Mouse (Mus musculus) limb, embryonic 14.5 days (tissue): ENCODE results near the gene Nphp1. TPM values are rescaled to one million over a fixed set of nuclear protein-coding genes. Genes with fewer than 3 reads are reported as not detected.

Experiments
- ATAC-seq: fragments of 200-750 bp; cut with Nextera tagmentation; 2 replicates; pipeline ENCODE4 v1.8.0; 2017; ENCODE audit warnings: low read depth, moderate number of reproducible peaks, moderate TSS enrichment; ENCODE audit not compliant: low FRiP score
- DNase-seq: peaks from one replicate; pipeline ENCODE4 v3.0.0-alpha.2; 2015; ENCODE audit warnings: low spot score
- H3K27ac ChIP-seq: fragments of 300-500 bp; sonication (generic); replicated peaks from 2 replicates; pipeline ENCODE4 v1.5.1; 2014; ENCODE audit warnings: low read depth, mild to moderate bottlenecking, low read length, moderate library complexity, mixed read lengths
- H3K27me3 ChIP-seq: fragments of 300-500 bp; sonication (generic); 2 replicates; pipeline ENCODE4 v1.6.1; 2014; ENCODE audit warnings: low read length, mixed read lengths; ENCODE audit not compliant: control insufficient read depth, insufficient read depth
- H3K36me3 ChIP-seq: fragments of 300-500 bp; sonication (generic); 2 replicates; pipeline ENCODE4 v1.6.1; 2014; ENCODE audit warnings: mild to moderate bottlenecking, low read length, moderate library complexity, mixed read lengths; ENCODE audit not compliant: control insufficient read depth, insufficient read depth
- H3K4me1 ChIP-seq: fragments of 300-500 bp; sonication (generic); 2 replicates; pipeline ENCODE4 v1.6.1; 2014; ENCODE audit warnings: antibody characterized with exemption, low read length, mixed read lengths; ENCODE audit not compliant: control insufficient read depth, insufficient read depth
- H3K4me2 ChIP-seq: fragments of 300-500 bp; sonication (generic); replicated peaks from 2 replicates; pipeline ENCODE4 v1.6.1; 2014; ENCODE audit warnings: low read depth, mild to moderate bottlenecking, low read length, moderate library complexity; ENCODE audit not compliant: severe bottlenecking
- H3K4me3 ChIP-seq: fragments of 300-500 bp; sonication (generic); replicated peaks from 2 replicates; pipeline ENCODE4 v1.5.1; 2014; ENCODE audit warnings: low read length
- H3K9ac ChIP-seq: fragments of 300-500 bp; sonication (generic); 2 replicates; pipeline ENCODE4 v1.6.1; 2014; ENCODE audit warnings: mild to moderate bottlenecking, low read depth, low read length, moderate library complexity; ENCODE audit not compliant: severe bottlenecking
- H3K9me3 ChIP-seq: fragments of 300-500 bp; sonication (generic); 2 replicates; pipeline ENCODE4 v1.6.1; 2016; ENCODE audit warnings: low read length; ENCODE audit not compliant: control insufficient read depth
- POLR2A ChIP-seq: fragments of 200-500 bp; IDR thresholded peaks from 2 replicates; pipeline ENCODE4 v1.8.0; 2012; ENCODE audit warnings: inconsistent platforms, mild to moderate bottlenecking, moderate library complexity, borderline replicate concordance; ENCODE audit not compliant: insufficient read depth, insufficient read length; ENCODE audit errors: extremely low read depth
- WGBS: fragments of 180-500 bp; shearing (Covaris S2); extraction: QIAGEN DNeasy Blood & Tissue Kit; methylation state at CpG from one replicate; pipeline ENCODE4 v1.1.7; 2014; 5-methylcytosine and 5-hydroxymethylcytosine counted together
- polyA plus RNA-seq, 2 experiments: library from polyadenylated mRNA; depleted of rRNA in 1 of 2; stranded (reverse) in 1 of 2; unstranded in 1 of 2; fragments of >200 nt; fragmentation: Nextera tagmentation in 1 of 2; extraction: Ambion mirVana in 1 of 2; gene quantifications; 2 replicates each; pipeline versions ENCODE4 v1.2.1 to v1.2.3; 2012 to 2014

The Nphp1 gene
- polyA plus RNA-seq, 2 experiments: 23.4 to 27.8 TPM

DNA sequence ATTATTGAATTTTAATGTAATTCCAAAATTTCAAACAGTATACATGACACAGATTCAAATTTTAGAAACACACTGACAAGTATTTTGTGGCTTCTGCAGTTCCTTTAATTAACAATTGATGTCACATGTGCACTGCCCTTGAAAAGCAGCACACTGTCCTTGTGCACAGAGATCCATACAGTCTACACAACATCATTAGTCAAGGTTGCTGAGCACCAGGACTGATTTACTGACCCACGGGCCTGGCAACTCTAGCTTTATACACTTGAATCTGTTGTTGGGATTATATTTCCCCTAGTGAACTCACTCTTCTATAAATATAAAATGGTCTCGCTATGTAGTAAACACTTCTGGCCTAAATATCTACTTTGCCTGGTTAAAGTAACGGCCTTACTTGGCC is 13.7 kb downstream of the Nphp1 start:
- no peak overlapping the region for H3K27ac ChIP-seq
- no peak for TF ChIP-seq POLR2A
- no peaks in the 10 kb centered on the region for H3K27me3 ChIP-seq
- peaks cover 39% of the 10 kb centered on the region for H3K36me3 ChIP-seq
- H3K9me3 ChIP-seq: no peaks in the 10 kb centered on the region
- DNase-seq: no peak
- H3K4me3 ChIP-seq: no peak overlapping the region
- WGBS: 82% methylated on average over 3 of the region's 3 CpGs
- no peak overlapping the region for H3K9ac ChIP-seq
- no peak for ATAC-seq
- H3K4me2 ChIP-seq: no peak overlapping the region
- H3K4me1 ChIP-seq: no peaks in the 10 kb centered on the region

DNA sequence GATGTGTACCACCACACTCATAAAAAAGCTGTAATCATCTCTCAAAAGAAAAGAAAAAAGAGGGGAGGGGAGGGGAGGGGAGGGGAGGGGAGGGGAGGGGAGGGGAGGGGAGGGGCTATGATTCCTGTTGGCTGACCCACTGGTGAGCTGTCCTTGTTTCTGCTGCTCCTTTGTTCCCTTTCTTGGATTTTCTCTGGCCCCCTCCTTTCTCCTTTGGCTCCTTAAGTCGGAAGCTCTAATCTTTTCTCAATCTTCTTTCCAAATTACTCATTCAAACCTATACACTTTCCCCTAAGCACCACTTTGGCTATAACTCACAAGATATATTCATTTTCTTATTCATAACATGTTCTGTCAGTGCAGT is 14.1 kb downstream of the Nphp1 start:
- Histone ChIP-seq H3K27ac (no peak overlapping the region), H3K4me2 (no peak overlapping the region), H3K36me3 (peaks cover 44% of the 10 kb centered on the region), H3K9me3 (no peaks in the 10 kb centered on the region), H3K27me3 (no peaks in the 10 kb centered on the region), H3K9ac (no peak overlapping the region), H3K4me1 (no peaks in the 10 kb centered on the region), H3K4me3 (no peak overlapping the region)
- DNase-seq (no peak), ATAC-seq (no peak)
- WGBS: 89% methylated on average over 1 of the region's 1 CpGs
- TF ChIP-seq POLR2A: no peak

DNA sequence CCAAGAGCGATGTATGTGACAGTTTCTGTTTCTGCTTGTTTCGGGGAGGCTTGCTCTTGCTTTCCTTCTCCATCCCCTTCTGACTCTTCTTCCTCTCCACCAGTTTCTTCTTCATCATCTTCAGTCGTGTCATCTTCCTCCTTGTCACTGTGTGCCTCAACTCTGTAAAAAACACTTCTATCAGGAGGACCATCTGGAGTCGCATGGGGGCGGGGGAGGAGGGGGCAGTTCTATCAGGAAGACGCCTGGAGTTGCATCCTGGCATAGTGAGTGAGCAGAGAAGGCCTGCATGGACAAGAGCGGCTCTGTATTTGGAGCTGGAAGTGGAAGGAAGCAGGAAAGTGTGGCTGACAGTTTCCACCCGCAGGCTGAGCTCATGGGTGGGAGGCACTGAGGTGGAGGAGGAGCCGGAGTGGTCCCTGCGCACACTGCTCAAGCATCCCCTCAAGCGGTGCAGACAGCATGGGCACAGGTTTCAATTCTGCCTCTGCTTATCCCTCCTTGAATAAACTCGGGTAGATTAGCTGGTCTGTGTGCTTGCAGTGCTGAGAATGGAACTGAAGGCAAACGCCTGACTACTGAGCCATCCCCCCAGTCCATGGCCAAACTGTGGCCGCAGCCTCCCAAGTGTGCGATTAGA is 14.6 kb downstream of the Nphp1 start:
- Histone ChIP-seq H3K9me3 (no peaks in the 10 kb centered on the region), H3K9ac (no peak overlapping the region), H3K4me2 (no peak overlapping the region), H3K27me3 (no peaks in the 10 kb centered on the region), H3K36me3 (peaks cover 43% of the 10 kb centered on the region), H3K27ac (no peak overlapping the region), H3K4me3 (no peak overlapping the region), H3K4me1 (no peaks in the 10 kb centered on the region)
- DNase-seq (no peak), ATAC-seq (no peak)
- WGBS: 63% methylated on average over 15 of the region's 15 CpGs
- TF ChIP-seq POLR2A: no peak

DNA sequence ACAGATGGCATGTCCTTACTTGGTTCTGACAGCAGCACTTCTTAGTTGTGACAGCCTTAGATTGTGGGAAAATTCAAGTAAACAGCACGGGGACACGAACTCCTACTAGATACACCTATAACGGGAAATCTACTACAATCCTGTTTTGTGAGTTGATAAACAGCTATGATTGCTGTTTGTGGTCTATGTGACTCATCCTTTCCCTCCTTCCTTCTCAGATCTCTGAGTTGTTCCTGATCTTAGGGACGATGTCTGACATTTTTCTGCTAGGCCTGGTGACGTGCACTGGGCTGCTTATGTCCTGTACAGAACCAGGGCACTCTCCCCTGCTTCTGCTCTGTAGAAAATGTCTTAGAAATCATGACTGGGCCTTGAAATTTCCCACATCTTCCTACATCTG is 27.1 kb downstream of the Nphp1 start:
- Histone ChIP-seq H3K27ac (no peak overlapping the region), H3K4me2 (no peak overlapping the region), H3K9me3 (no peaks in the 10 kb centered on the region), H3K27me3 (no peaks in the 10 kb centered on the region), H3K4me1 (no peaks in the 10 kb centered on the region), H3K9ac (peak overlapping the region; percentile 12; the same call in 1 of the 2 replicates), H3K4me3 (no peak overlapping the region), H3K36me3 (peaks cover 38% of the 10 kb centered on the region)
- 85% methylated on average over 5 of the region's 5 CpGs for WGBS
- no peak for ATAC-seq
- DNase-seq: no peak
- TF ChIP-seq POLR2A: no peak

DNA sequence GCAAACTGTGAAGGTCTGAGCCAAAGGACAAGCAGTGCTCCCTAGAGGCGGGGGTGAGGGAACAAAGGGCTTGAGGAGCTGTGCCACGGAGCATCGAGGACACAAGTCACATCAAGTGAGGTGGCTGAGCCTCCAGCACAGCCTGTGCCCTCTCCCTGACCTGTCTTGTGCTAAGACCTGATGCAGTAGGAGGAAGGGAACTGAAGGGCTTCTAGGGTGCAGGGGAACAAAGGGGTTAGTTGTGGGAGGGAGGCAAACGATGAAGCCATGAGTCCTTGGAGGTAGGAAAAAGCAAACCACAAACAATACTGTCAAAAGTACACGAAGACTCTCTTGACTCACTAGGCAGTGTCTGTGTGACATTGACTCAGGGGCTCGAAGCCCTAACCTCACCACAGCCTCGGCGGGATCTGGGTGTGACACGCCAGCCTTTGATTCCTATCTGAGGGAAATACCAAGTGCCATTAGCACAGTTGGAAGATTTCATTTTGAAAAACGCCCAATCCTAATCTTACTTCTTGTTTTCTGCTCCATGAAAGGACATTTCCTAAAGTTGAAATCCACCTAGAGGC is 28.2 kb downstream of the Nphp1 start:
- ATAC-seq: no peak
- DNase-seq: no peak
- no peak overlapping the region for H3K4me3 ChIP-seq
- no peak overlapping the region for H3K9ac ChIP-seq
- H3K27ac ChIP-seq: no peak overlapping the region
- H3K36me3 ChIP-seq: peaks cover 38% of the 10 kb centered on the region
- no peak for TF ChIP-seq POLR2A
- 76% methylated on average over 10 of the region's 10 CpGs for WGBS
- H3K4me1 ChIP-seq: no peaks in the 10 kb centered on the region
- no peak overlapping the region for H3K4me2 ChIP-seq
- no peaks in the 10 kb centered on the region for H3K9me3 ChIP-seq
- no peaks in the 10 kb centered on the region for H3K27me3 ChIP-seq
